Mouse (Mus musculus) embryo, embryonic 11 days (tissue): ENCODE measurements around the gene Nhlrc3.

Experiments
- DNase-seq: peaks from one replicate; pipeline ENCODE4 v3.0.0-alpha.2; 2015

The Nhlrc3 gene

DNA sequence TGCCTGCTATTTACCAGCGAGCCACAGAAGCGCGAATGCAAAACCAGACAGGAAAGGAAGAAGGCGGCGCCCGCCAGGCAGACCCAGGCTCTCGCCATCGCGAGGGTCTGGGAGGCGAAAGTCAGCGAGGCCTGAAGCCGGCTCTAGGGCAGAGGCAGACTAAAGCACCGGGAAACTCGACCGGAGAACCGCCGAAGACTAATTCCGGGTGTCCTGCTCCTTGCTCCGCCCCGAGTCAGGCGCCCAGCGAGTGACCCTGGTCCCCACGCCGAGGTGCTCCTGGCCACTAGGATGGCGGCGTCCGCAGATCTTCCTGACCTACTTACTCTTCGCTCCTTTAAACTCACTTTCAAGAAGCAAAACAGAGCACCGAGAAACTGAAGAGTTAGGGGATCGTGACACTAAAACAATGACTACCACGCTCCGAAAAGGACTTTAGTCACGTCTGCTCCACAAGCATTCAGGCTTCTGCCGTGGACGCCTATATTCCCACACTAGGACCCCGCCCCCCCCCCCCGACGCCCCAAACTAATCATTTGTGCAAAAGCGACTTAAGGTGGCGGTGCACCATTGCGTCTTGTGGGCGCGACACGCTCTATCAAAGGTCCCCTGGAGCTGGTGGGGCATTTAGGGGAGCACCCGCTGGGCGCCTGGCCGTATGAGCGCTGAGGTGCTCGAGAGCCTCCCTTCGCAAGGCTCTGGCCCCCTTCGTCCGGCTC is at the start of gene Nhlrc3, which contains the start of gene Proser1:
TSS of gene Nhlrc3 (minus strand) at position 287 of the 719 bp plus-strand sequence.
TSS of gene Proser1 (plus strand) at position 621 of the 719 bp plus-strand sequence.
- peak; percentile 95 for DNase-seq

DNA sequence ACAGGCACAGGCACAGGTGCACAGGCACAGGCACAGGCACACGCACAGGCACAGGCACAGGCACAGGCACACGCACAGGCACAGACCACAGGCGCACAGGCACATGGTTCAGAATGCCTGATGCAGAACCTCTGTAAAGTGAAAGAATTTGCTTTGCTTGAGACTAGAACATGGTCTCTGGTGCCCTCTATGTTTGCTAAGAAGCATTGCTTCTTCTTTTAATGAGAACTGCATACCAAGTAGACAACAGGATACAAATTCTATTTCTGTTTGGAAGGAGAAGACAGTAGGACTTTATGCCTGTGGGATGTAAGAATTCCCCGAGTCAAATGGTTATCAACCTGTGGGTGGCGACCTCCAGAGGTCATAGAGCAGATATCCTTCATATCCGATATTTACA is 39.3 kb upstream of the Nhlrc3 start:
- DNase-seq: peak; percentile 18

DNA sequence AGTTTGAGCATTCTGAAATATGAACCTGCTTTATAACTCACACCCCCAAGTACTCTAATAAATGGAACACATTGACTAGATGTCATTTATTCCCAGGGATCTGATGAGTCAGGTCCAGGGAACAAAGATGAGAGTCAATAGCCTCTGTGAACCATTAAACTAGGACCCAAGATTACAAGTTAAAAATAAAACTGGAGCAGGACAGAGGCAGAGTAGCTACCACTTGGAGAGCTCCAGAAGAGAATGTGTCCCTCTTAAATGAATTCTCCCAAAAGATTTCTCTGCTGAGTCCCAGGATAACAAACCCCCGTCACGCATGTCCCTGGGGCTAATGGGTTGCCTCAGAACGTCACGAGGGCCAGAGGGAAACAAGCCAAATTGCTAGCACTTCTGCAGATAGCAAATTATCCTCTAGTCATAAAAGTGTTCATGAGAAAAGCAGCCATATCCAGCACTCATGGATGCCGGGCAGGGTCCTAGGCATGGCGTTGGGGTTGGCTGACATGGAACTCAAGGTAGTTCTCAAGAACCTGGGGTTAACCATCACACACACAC is 35.3 kb upstream of the Nhlrc3 start:
- no peak for DNase-seq

DNA sequence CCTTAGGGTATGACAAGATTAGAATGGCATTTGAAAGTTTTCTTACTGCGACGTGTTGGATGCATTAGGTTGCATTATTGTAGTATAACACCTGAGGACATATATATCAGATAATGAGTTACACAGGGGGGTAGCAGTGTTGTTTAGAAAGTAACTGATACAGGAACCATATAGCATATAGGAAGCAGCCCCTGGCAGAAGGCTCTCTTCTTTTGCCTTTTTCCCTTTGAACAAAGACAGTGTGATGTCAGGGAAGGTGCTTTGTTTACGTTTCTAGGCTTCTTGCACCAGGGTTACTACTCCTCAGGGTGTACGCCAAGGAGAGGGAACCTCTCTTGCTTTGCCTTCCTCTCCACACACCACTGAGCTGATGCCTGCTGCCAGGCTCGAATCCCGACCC is 25.2 kb upstream of the Nhlrc3 start, which contains the start of gene Stoml3:
TSS of gene Stoml3 (plus strand) at position 301 of the 400 bp plus-strand sequence.
- no peak for DNase-seq

DNA sequence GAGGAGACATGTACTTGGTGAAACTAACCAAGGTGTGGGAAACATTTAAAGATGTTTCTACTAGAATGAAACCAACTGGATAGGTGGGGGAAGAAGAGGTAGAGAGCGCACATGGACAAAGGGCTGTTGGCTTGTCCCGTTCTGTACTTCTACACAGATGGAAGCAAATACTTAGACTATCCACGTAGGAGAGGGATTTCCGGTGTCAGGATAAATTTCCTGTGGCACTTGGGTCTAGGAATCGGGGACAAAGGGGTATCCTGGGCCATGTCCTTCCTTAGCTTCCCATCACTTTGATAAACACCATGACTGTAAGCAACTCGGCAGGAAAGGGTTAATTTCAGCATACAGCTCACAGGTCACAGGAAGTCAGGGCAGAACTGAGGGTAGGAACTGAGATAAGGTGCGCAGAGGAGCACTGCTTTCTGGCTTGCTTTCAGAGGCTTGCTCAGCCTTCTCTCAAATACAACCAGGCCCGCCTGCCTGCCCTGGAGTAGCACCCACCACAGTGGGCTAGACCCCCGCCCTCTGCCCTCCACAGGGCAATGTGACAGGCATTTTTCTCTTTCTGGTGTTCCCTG is 24.0 kb upstream of the Nhlrc3 start:
- DNase-seq: no peak

DNA sequence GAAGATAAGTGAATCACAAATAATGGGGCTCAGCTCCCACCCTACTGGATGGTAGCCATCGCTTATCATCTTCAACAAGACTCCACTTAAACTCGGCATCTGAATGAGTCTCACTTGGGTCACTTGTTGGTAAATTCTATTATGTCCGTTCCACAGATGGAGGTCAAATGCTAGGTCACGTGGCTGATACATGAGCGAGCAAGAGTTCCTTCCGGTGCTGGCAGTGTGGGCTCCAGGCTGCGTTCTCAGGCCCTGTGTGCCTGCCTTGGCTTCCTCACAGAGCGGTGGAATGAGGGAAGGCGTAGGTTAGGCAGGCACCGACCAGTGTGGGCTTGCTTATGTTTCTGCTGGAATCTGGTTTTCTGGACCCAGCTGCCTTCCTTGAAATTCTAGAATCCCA is 23.4 kb upstream of the Nhlrc3 start:
- DNase-seq: no peak

DNA sequence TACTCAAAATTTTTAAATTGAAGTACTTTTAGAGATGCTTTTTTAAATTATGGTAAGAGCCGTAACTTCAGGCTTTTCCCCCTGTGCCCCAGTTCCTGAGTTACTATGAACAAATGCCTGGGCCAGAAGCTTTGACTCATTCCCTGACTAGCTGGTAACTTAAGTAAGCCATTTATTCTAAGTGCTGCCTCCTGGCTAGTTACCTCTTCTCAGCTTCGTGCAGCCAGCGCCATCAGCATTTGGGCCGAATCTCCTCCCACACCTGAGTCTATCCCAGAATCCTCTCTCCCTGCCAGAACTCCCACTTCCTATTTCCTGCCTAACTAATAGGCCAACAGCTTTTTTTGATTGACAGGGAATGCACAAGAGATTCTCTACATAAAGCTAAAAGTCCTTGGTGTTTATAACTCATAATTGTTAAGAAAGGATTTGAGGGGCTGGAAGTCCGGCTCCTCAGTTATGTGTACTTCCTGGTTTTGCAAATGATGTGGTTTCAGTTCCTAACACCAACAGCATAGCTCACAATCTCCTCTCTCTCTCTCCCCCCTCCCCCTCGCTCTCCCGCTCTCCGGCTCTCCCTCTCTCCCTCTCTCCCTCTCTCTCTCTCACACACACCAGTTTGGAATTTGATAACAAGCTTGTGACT is 20.4 kb upstream of the Nhlrc3 start:
- no peak for DNase-seq

DNA sequence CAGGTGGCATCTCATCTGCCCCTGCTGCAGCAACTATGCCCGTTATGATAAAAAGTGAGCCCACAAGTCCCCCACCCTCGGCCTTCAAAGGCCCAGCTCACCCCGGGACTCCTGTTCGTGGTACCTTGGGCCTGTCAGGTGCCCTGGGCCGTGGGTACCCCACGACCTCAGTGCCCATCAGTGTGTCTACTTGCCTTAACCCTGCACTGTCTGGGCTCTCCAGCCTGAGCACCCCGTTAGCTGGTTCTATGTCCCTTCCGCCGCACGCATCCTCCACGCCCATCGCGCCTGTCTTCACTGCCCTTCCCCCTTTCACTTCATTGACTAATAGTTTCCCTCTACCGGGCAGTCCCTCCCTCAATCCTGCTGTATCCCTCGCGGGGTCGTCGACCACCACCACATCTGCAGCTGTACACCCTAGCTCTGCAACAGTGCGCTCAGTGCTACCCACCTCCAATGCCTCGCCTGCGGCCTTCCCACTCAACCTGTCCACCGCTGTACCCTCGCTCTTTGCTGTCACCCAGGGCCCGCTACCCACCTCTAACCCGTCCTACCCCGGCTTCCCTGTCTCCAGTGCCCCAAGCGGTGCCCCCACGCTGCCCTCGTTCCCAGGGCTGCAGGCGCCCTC is 15.4 kb upstream of the Nhlrc3 start:
- DNase-seq: no peak

DNA sequence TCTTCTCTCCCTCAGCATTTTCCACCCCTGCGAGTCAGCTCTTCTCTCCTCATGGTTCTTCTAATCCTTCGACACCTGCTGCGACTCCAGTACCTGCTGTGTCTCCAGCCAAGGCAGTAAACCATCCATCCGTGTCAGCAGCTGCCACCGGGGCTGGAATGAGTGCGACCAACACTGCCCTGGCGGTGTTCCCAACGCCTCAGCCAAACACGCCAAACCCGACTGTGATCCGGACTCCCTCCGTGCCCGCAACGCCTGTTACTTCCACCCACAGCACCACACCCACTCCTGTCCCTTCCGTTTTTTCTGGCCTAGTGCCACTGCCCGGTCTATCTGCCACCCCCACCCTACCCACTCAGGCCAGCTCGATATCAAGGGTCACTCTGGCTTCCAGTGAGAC is 14.3 kb upstream of the Nhlrc3 start:
- DNase-seq: no peak

DNA sequence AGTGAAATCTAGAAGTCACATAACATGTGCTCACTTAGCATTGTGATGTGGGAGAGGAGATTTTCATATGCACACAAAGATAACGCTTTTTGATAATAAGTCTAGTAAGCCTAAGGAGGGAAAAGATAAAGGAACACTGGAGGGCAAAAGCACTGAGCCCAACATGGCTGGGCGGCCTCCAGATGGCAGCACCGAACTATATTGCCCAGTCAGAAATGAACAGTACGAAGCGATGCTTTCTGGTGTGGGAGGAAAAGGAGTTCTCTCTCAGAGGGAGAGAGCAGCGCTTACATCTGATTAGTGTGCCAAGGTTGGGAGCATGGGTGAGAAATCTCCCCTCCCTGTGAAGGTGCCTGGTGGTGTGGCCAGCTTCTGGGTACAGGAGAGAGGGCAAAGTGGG is 12.8 kb upstream of the Nhlrc3 start:
- peak; percentile 56 for DNase-seq

DNA sequence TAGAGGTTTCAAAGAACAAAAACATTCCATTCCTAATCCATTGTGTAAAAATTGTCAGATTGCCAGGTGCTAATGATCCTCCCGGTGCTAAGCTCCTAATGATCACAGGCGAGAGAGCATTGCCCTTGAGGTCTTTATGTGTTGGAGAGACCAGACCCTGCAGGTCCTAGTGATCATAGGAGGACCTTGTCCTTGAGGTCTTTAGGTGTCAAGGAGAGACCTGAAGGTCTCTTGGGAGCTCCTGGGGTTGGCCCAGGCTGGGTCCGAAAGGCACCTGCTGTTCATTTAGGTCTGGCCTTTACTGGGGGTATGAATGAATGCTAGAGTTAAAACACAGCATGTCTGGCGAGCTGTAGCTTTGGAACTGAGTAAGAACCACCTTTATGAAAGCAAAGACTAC is 11.0 kb upstream of the Nhlrc3 start:
- no peak for DNase-seq

DNA sequence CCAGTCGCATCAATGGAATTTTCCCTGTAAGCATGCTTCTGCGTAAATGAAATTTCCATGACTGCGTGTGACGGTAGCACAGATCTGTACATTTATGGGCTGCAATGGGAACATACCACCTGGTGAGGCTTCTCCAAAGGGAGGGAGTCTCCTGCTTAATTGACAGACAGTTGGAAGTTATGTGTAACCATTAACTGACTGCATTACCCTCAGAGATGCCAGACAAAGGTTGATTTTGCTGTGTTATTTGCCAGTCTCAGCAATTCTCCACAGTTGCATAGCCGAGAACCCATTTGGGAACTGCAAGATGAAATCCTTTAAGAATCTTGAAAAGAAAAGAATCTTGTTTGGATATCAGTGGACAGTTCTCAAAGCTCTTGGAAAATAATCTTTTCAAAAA is 8.9 kb upstream of the Nhlrc3 start:
- no peak for DNase-seq

DNA sequence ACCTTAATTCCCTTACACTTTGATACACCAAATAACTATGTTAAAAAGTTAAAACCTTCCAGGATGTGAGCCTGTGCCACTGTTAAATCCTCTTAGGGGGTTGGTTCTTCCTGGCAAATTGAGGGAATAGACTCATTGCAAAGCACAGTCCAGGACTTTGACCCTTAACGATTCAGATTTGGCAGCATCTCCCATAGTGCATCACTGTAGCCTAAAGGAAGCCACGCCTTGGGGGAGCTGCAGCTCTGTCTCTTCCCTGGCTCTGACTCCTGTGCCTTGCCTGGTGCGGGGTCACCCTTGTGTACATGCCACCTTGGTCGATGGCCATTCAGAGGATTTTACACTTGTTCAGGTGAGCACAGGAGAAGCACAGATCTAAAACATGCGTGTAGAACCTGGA is 6.5 kb upstream of the Nhlrc3 start:
- DNase-seq: no peak

DNA sequence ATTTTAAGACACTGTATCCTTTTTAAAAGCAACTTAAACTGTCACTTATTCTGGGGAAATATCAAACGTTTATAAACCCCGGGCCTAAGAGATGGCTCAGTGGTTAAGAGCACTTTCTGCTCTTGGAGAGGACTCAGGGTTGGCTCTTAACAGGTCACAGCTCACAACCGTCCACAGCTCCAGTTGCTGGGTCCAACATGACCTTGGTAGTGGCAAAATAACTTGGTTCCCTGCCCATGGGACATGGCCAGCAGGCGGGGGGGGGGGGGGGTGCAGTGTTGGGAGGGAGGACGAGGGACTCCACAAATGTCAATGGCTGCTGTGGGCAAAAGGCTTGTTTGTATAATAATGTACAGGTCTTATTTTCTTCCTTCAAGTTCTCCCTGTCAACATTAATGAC is 4.2 kb upstream of the Nhlrc3 start:
- no peak for DNase-seq

DNA sequence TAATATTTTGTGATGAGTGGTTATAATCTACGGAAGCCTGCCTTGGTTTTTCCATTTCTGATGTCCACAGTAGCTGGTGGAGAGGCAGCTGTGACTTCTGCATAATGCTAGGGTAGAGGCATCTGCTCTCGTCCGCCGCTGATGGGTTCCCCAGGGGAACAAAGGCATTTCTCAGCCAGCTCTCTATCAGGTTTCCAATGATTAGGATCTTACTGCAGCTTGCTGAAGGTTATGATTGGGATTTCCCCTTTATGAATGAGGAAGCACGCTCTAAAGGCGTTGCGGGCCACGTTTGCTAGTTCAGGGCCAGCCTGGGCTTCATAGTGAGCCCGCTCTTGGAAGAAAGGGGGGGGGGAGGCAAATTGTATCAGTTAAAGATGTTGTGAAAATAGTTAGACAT is 3.3 kb upstream of the Nhlrc3 start:
- DNase-seq: peak; percentile 21

DNA sequence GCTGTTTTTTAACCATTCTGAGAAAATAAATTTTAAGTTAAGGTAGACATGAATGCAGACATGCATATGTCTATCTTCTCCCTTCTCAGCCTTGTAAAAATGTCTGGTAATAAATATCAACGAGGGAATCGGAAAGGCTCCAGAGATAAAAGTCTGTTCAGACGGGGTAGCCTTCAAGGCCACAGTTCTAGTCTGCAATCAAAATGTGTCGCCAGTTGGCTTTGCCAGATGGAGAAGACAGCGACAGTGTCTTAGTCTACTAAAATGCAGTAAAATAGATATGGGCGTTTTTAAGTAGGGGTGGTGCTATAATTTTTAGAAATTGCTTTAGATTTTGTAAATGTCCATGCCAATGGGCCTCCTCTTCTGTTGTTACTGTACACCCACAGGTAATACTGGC is 2.2 kb upstream of the Nhlrc3 start:
- DNase-seq: no peak

DNA sequence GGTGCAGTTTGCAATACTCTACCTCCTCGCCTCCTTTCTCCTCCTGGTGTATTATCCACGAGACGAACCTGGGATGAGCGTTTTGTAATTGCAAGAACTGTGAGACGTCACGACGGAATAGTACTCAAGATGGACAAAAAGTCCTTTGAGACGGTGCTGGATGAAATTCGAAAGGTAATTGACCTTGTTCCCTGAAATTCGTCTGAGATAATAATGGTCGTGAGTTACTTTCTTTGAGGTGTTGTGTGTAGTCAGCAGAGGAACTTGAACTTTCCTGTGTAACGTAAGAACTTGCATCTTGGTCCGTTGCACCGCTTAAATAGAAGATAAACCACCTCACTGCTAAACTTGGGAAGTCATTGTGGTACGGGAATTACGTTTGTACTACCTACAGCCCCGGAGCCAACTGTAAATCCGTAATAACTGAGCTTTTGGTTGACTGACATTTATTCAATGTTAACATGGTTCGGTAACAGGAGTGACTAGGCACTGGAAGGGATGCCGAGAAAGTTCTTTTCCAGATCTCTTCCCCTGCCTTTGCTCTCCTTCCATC is 1.1 kb upstream of the Nhlrc3 start:
- peak; percentile 49 for DNase-seq

DNA sequence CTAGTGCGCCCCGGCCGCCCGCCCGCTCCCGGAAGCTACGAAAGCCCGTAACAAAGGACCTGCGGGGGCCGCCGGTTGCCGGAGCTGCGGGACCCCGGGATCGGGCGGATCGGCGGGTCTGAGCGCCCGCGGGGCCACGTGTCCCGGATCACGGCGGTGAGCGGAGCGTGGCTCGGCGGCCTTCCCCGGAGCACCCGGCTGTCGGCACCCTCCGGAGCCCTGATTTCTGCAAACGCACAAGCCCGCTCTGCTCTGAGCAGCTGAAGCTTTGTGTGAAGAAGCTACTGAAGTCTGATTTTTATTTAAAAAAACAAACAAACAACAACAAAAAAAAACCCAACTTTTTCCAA is 608 bp upstream of the Nhlrc3 start:
- DNase-seq: no peak

DNA sequence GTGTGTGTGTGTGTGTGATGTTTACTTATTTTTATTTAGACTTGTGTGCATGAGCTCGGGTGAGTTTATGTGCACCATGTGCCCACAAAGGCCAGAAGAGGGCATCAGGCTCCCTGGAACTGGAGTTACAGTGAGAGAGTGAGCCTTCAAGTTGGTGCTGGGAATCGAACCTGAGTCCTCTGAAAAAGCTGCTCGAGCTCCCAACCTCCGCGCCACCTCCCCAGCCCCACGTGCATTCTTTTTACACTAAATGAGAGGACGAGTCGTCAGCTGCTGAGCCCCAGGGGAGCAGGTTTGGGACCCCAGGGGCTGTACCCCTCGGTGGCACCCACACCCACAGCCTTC is 459 bp downstream of the Nhlrc3 start:
- DNase-seq: no peak

DNA sequence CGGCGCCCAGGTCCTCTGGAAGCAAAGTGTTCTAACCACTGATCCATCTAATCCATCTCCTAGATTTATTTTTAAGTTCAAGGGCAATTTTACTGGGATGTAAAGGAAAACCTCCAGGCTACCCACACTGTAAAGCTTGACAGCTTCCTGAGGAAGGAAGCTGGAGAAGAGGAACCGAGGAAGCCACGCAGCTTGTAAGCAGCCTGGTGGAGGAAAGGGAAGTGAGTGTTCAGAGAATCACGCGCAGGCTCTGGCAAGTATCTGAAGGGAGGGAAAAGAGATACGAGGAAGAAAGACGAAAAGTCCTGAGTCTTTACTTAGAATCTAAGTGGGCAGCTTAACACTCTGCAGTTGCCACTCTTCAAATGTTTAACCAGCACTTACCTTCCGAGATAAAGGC is 3.0 kb downstream of the Nhlrc3 start:
- DNase-seq: no peak

DNA sequence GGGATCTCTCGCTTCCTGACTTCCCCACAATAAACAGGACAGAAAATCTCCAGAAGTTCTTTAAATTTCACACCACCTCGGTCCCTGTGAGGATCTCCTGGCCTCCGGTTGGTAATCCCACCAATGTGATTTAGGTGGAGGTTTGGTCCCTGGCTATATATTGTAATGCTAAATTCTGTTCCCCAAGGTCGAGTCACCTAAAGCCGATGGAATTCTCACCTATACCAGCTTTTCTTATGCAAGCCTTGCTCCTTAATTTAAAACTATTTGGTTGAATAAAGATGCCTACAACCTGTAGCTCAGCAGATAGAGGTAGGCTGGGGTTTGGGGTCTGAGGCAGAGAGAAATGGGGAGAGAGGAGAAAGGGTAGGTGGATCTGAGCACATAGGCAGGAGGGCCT is 5.4 kb downstream of the Nhlrc3 start:
- DNase-seq: no peak

DNA sequence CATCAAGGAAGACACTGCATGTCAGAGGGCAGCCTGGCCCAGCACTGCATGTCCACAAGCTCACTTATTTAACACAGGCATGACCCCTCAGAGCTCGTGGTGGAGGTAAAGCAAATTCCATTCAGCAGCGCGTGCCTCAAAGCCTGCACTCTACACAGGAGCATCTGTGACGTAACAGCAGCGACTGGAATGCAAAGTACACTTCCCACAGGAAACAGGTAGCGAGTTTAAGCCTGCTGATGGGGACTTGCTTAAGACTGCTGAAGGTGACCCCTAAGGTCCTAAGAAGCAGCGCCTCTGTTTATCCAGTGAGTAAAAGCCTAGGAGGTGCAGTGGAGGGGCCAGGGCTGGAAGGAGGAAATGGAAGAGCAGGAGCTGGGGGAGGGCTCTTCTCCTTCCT is 8.1 kb downstream of the Nhlrc3 start:
- DNase-seq: no peak

DNA sequence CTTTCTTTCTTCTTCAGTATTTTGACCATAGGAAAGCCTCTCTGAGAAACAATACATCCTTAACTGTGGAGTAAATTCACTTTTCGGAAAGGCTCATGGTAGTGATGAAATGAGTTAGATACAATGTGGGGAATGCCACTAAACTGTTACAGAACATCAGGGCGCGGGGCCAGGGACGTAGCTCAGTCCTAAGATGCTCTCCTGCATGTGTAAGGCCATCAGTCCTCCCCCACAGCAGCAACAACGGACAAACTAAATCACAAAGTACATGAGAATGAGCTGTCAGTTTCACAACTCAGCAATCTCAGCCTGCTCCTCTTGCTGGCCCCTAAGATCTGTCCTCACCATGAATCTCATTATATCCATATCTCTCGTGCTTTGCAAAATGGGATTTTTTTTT is 8.6 kb downstream of the Nhlrc3 start:
- DNase-seq: no peak

DNA sequence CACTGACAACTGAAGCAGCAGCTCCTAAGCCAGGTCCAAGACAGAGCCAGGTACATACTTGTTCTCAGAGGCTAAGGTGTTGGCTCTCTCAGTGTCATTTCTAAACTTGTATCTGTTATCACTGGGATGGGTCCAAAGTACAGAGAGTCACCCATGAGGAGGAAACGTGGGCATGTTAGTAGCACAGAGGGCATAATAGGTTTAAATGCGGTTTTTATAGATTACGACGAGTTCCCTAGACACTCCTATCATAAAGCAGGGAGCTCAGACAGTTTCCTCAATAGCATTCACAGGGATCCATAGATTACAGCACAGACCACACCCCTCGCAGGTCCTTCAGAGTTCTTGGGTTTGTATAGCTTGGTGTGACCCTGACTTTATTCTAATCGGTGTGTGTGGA is 9.1 kb downstream of the Nhlrc3 start:
- no peak for DNase-seq
